Mouse (Mus musculus): ENCODE results near the gene Elfn1. TPM values are rescaled to one million over a fixed set of nuclear protein-coding genes. Genes with fewer than 3 reads are reported as not detected.

Gene Elfn1
- polyA plus RNA-seq, 1 experiment: 0.11 TPM

DNA sequence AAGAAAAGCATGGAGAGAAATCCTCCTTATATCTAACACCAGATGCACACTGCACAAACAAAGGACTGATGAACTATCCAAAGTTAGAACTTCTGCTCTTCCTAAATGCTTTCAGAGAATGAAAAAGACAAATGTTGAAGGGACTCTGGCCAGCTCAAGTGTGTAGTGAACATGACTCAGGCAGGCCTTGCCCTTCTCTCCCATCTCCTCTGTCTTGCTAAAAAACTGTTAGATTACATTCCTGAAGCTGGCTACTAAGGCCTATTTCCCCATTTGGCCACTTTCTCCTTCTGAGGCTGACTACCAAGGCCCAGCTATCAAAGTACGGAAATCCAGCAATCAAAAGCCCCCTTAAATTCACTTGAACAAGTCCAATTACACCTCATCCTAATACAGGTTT lies 111.9 kb downstream of the Elfn1 start:
- Histone ChIP-seq H3K4me1 (ENCODE audit: control insufficient read depth, insufficient read depth, insufficient read length, low read length) (no peaks in the 10 kb centered on the region), H3K4me3 (ENCODE audit: low read depth, low read length) (no peak overlapping the region), H3K27ac (ENCODE audit: insufficient read depth, low read depth, low read length) (no peak overlapping the region), H3K36me3 (ENCODE audit: control insufficient read depth, insufficient read depth, low read length) (no peaks in the 10 kb centered on the region), H3K27me3 (ENCODE audit: control insufficient read depth, insufficient read depth, low read length) (no peaks in the 10 kb centered on the region)
- 97% methylated on average over 1 of the region's 1 CpGs for WGBS
- no peak for TF ChIP-seq POLR2A (IDR thresholded peaks at IDR 0.05; ENCODE audit: low read depth, low read length)
- no peak for TF ChIP-seq CTCF (IDR thresholded peaks at IDR 0.05; ENCODE audit: extremely low read depth, insufficient read length, insufficient replicate concordance, low read depth, low read length)

DNA sequence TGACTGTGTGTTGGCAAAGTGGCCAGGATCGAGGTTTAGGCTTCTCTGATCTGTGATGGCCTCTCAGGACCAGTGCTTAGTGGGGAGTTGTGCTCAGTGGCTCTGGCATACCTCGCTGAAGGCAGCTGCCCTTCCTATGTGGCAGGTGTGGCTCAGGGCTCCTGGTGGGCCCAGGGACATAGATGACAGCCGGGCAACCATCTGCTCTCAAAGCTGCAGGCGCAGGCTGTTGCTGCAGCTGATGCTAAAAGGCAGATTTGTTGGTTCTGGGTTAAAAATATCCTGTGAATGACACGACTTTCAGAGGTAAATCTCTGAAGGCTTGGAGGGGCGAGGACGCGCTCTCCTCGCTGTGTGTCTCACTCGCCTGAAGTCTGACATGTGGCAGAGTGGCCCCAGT lies 114.0 kb downstream of the Elfn1 start:
- H3K4me1 ChIP-seq (ENCODE audit: control insufficient read depth, insufficient read depth, insufficient read length, low read length): no peaks in the 10 kb centered on the region
- WGBS: 86% methylated on average over 10 of the region's 10 CpGs
- H3K36me3 ChIP-seq (ENCODE audit: control insufficient read depth, insufficient read depth, low read length): no peaks in the 10 kb centered on the region
- H3K27me3 ChIP-seq (ENCODE audit: control insufficient read depth, insufficient read depth, low read length): no peaks in the 10 kb centered on the region
- H3K4me3 ChIP-seq (ENCODE audit: low read depth, low read length): no peak overlapping the region
- no peak for TF ChIP-seq POLR2A (IDR thresholded peaks at IDR 0.05; ENCODE audit: low read depth, low read length)
- no peak for TF ChIP-seq CTCF (IDR thresholded peaks at IDR 0.05; ENCODE audit: extremely low read depth, insufficient read length, insufficient replicate concordance, low read depth, low read length)
- H3K27ac ChIP-seq (ENCODE audit: insufficient read depth, low read depth, low read length): no peak overlapping the region

DNA sequence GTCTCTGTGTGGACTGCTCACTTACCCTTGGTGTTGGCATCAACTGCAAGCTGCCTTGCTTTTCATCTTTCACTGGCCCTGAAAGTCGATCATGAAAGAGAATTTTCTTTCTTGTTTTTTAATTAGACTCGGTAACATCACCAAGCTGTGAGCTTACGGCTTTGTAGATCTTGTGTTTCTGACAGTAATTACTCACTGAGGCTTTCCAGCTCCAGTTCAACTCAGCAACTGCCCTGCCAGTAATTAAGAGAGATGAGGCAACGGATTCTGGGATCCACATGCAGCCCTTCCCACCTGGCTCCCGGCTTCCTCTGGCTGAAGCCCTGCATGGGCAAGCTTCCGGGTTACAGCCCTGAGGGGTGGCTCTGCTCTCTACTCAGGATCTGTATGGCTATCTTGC lies 115.1 kb downstream of the Elfn1 start:
- no peaks in the 10 kb centered on the region for H3K4me1 ChIP-seq (ENCODE audit: control insufficient read depth, insufficient read depth, insufficient read length, low read length)
- TF ChIP-seq CTCF (IDR thresholded peaks at IDR 0.05; ENCODE audit: extremely low read depth, insufficient read length, insufficient replicate concordance, low read depth, low read length) (no peak), POLR2A (IDR thresholded peaks at IDR 0.05; ENCODE audit: low read depth, low read length) (no peak)
- 90% methylated on average over 6 of the region's 6 CpGs for WGBS
- no peaks in the 10 kb centered on the region for H3K36me3 ChIP-seq (ENCODE audit: control insufficient read depth, insufficient read depth, low read length)
- no peak overlapping the region for H3K4me3 ChIP-seq (ENCODE audit: low read depth, low read length)
- no peak overlapping the region for H3K27ac ChIP-seq (ENCODE audit: insufficient read depth, low read depth, low read length)
- no peaks in the 10 kb centered on the region for H3K27me3 ChIP-seq (ENCODE audit: control insufficient read depth, insufficient read depth, low read length)

DNA sequence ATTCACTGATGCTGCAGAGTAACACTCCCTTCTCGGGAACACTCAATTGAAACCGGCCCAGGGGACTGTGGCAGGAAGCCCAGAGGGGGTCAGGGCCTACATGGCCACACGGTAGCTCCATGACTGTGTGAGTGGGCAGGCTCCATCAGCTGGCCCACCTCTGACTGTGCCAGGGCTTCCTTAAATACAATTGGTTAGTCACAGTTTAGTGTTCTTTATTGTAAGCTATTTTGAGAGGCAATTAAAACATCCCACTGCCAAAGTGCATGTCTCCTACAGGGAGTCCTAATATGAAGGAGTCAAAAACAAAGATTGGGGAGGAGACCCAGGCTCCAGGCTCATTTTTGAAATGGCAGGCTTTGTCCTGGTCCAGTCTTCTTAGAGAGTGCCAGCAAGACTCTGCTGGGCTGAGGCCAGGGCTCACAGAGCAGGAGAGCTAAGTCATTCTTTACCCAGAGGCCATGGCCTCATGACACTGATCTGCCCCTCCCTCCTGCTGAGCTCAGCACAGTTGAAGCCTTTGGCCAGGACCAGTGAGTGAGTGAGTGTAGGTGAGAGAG lies 116.3 kb downstream of the Elfn1 start:
- no peaks in the 10 kb centered on the region for H3K4me1 ChIP-seq (ENCODE audit: control insufficient read depth, insufficient read depth, insufficient read length, low read length)
- WGBS: 75% methylated on average over 3 of the region's 3 CpGs
- no peaks in the 10 kb centered on the region for H3K27me3 ChIP-seq (ENCODE audit: control insufficient read depth, insufficient read depth, low read length)
- H3K36me3 ChIP-seq (ENCODE audit: control insufficient read depth, insufficient read depth, low read length): no peaks in the 10 kb centered on the region
- H3K4me3 ChIP-seq (ENCODE audit: low read depth, low read length): no peak overlapping the region
- no peak overlapping the region for H3K27ac ChIP-seq (ENCODE audit: insufficient read depth, low read depth, low read length)
- no peak for TF ChIP-seq POLR2A (IDR thresholded peaks at IDR 0.05; ENCODE audit: low read depth, low read length)
- no peak for TF ChIP-seq CTCF (IDR thresholded peaks at IDR 0.05; ENCODE audit: extremely low read depth, insufficient read length, insufficient replicate concordance, low read depth, low read length)

Other genes with a start within 250 kb of the Elfn1 start
- gene Micall2, start 171.6 kb upstream of the Elfn1 start, polyA plus RNA-seq (2012; rRNA removed): 10.5 and 16.9 TPM in 2 replicates
- 46.9 and 86.6 TPM in 2 replicates for gene Ints1, start 132.3 kb upstream of the Elfn1 start, polyA plus RNA-seq (2012; rRNA removed)
- gene Mafk, start 116.4 kb upstream of the Elfn1 start, polyA plus RNA-seq (2012; rRNA removed): 27.1 and 70.9 TPM in 2 replicates
- gene Tmem184a, start 88.0 kb upstream of the Elfn1 start, polyA plus RNA-seq (2012; rRNA removed): 277 and 416 TPM in 2 replicates
- gene Gm26938, start 81.5 kb upstream of the Elfn1 start, polyA plus RNA-seq (2012; rRNA removed): 0.28 TPM in 1 of 2 replicates, not detected in the other
- gene Psmg3, start 81.1 kb upstream of the Elfn1 start, polyA plus RNA-seq (2012; rRNA removed): 18.2 and 20.9 TPM in 2 replicates

Data from small intestine, adult 2 months (tissue).